Mouse (Mus musculus) myocyte (in vitro differentiated cells): ENCODE data around the gene Vmn2r100. TPM values are rescaled to one million over a fixed set of nuclear protein-coding genes. Genes with fewer than 3 reads are reported as not detected.

Experiments used
- H3K27me3 ChIP-seq: one replicate; pipeline ENCODE4 v1.6.1; 2011; ENCODE audit not compliant: control insufficient read depth, insufficient read depth, insufficient read length
- H3K36me3 ChIP-seq: one replicate; pipeline ENCODE4 v1.6.1; 2011; ENCODE audit not compliant: control insufficient read depth, insufficient read depth
- H3K4me2 ChIP-seq: one replicate; pipeline ENCODE4 v1.6.1; 2011; ENCODE audit warnings: low read depth, control low read depth
- H3K4me3 ChIP-seq: one replicate; pipeline ENCODE4 v1.5.1; 2011; ENCODE audit warnings: mild to moderate bottlenecking, control low read depth, moderate library complexity
- H3K79me2 ChIP-seq: one replicate; pipeline ENCODE4 v1.6.1; 2011; ENCODE audit not compliant: control insufficient read depth, insufficient read depth
- H3ac ChIP-seq: one replicate; pipeline ENCODE4 v1.6.1; 2011; ENCODE audit not compliant: control insufficient read depth, insufficient read length
- CEBPB ChIP-seq: IDR thresholded peaks from 2 replicates; pipeline ENCODE4 v1.6.1; 2011; ENCODE audit warnings: mild to moderate bottlenecking, moderate library complexity; ENCODE audit not compliant: poor library complexity, insufficient read depth, severe bottlenecking
- E2F4 ChIP-seq: IDR thresholded peaks from one replicate; pipeline ENCODE4 v1.6.1; 2011; ENCODE audit warnings: mild to moderate bottlenecking, control low read depth, moderate library complexity; ENCODE audit not compliant: insufficient read depth
- MAX ChIP-seq: IDR thresholded peaks from one replicate; pipeline ENCODE4 v1.6.1; 2011; ENCODE audit warnings: low read depth, mild to moderate bottlenecking, control low read depth
- MYOD1 ChIP-seq, 3 experiments: IDR thresholded peaks; one replicate each; pipeline ENCODE4 v1.6.1; 2011; ENCODE audit warnings: control low read depth in 2 of 3, low read depth in 2 of 3, mild to moderate bottlenecking in 2 of 3, moderate library complexity in 1 of 3; ENCODE audit not compliant: insufficient read length in 2 of 3, control insufficient read depth in 1 of 3
- MYOG ChIP-seq, 3 experiments: IDR thresholded peaks; one replicate each; pipeline ENCODE4 v1.6.1; 2011; ENCODE audit warnings: control low read depth in 2 of 3, low read depth in 2 of 3, mild to moderate bottlenecking in 2 of 3; ENCODE audit not compliant: insufficient read length in 2 of 3, control insufficient read depth in 1 of 3, insufficient read depth in 1 of 3
- POLR2A ChIP-seq: IDR thresholded peaks from one replicate; pipeline ENCODE4 v1.6.1; 2011; ENCODE audit warnings: low read depth, mild to moderate bottlenecking, control low read depth, moderate library complexity; ENCODE audit not compliant: insufficient read length
- POLR2AphosphoS2 ChIP-seq: IDR thresholded peaks from one replicate; pipeline ENCODE4 v1.6.1; 2011; ENCODE audit warnings: low read depth, control low read depth; ENCODE audit not compliant: insufficient read length
- REST ChIP-seq: IDR thresholded peaks from one replicate; pipeline ENCODE4 v1.6.1; 2011; ENCODE audit warnings: mild to moderate bottlenecking, control low read depth, moderate library complexity; ENCODE audit not compliant: insufficient read depth, insufficient read length
- SRF ChIP-seq: IDR thresholded peaks from one replicate; pipeline ENCODE4 v1.6.1; 2011; ENCODE audit warnings: low read depth; ENCODE audit not compliant: control insufficient read depth, insufficient read length
- TCF12 ChIP-seq: IDR thresholded peaks from one replicate; pipeline ENCODE4 v1.6.1; 2011; ENCODE audit warnings: mild to moderate bottlenecking, control low read depth; ENCODE audit not compliant: poor library complexity, insufficient read depth, severe bottlenecking
- TCF3 ChIP-seq: IDR thresholded peaks from one replicate; pipeline ENCODE4 v1.6.1; 2011; ENCODE audit warnings: low read depth, control low read depth; ENCODE audit not compliant: insufficient read length
- USF1 ChIP-seq: IDR thresholded peaks from one replicate; pipeline ENCODE4 v1.6.1; 2011; ENCODE audit warnings: low read depth, mild to moderate bottlenecking, control low read depth, moderate library complexity
- polyA plus RNA-seq: library from polyadenylated mRNA; unstranded; fragments of >200 nt; fragmentation: generic; extraction: Trizol; gene quantifications from one replicate; pipeline ENCODE4 v1.2.1, GENCODE M21; 2012; ENCODE audit warnings: missing spikeins

Gene Vmn2r100
- not detected for polyA plus RNA-seq

DNA sequence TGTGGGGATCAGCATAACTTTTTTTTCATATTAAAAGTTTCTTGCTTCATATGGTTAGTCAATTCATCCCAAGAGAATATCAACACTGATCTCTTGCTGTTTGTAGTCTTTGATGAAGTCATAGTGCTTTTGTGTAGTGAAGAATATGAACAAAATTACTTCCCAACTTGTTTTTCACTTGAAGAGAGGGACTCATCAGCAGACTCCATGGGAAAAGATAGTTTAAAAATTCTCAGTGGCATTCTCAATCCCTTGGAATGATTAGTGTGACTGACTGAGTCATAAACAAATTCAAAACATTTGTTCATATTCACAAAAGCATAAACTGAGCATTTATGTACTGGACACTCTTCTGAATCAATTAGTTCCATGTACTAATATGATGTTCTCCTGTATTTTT lies at the start of gene Vmn2r100:
TSS of gene Vmn2r100 (plus strand) at position 301 of the 400 bp plus-strand sequence.
- no peaks in the 10 kb centered on the region for H3K27me3 ChIP-seq
- TF ChIP-seq USF1 (no peak), TCF3 (no peak), MYOG (IDR thresholded peaks at IDR 0.05; ENCODE audit: control insufficient read depth in 1 of 3, insufficient read depth in 1 of 3, insufficient read length in 2 of 3, low read depth in 2 of 3) (no peak)
- no peak within 1 kb of the TSS for H3ac ChIP-seq
- no peak within 1 kb of the TSS for H3K4me3 ChIP-seq
- H3K79me2 ChIP-seq: no peaks in the 10 kb centered on the region
- no peak within 1 kb of the TSS for H3K4me2 ChIP-seq
- H3K36me3 ChIP-seq: no peaks in the 10 kb centered on the region

GRCm38 (mm10) chr17:19482866-19483265 lies 21.7 kb upstream of the Vmn2r100 start:
- no peaks in the 10 kb centered on the region for H3K27me3 ChIP-seq
- no peaks in the 10 kb centered on the region for H3K79me2 ChIP-seq
- TF ChIP-seq USF1 (no peak), MAX (no peak), REST (no peak), POLR2A (no peak), E2F4 (no peak), POLR2AphosphoS2 (no peak), SRF (no peak), TCF3 (no peak), MYOG (IDR thresholded peaks at IDR 0.05; ENCODE audit: control insufficient read depth in 1 of 3, insufficient read depth in 1 of 3, insufficient read length in 2 of 3, low read depth in 2 of 3) (no peak), MYOD1 (IDR thresholded peaks at IDR 0.05; ENCODE audit: control insufficient read depth in 1 of 3, insufficient read length in 2 of 3, low read depth in 2 of 3) (no peak), CEBPB (no peak), TCF12 (no peak)
- H3K4me2 ChIP-seq: no peak overlapping the region
- H3K36me3 ChIP-seq: no peaks in the 10 kb centered on the region
- H3ac ChIP-seq: no peak overlapping the region
- no peak overlapping the region for H3K4me3 ChIP-seq

DNA sequence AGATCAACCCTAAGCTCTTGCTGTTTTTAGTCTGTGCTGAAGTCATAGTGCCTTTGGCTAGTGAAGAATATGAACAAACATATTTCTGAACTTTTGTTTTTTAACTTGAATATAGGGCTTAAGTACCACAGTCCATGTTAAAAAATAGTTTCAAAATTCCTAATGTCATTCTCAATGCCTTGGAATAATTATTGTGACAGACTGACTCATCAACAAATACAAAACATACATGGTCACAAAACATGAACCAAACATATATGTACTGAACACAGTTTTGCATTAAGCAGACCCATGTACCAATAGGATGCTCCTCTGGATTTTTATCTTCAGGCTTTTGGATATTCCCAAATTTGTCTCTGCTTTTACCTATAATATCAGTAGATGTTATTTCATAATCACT lies 72.4 kb downstream of the Vmn2r100 start, which contains the start of gene Vmn2r101:
TSS of gene Vmn2r101 (plus strand) at position 301 of the 400 bp plus-strand sequence.
- H3K36me3 ChIP-seq: no peaks in the 10 kb centered on the region
- TF ChIP-seq USF1: no peak
- no peak for TF ChIP-seq MAX
- TF ChIP-seq MYOD1 (IDR thresholded peaks at IDR 0.05; ENCODE audit: control insufficient read depth in 1 of 3, insufficient read length in 2 of 3, low read depth in 2 of 3): no peak
- TF ChIP-seq TCF3: no peak
- TF ChIP-seq POLR2A: no peak
- no peak for TF ChIP-seq TCF12
- no peak for TF ChIP-seq POLR2AphosphoS2
- TF ChIP-seq SRF: no peak
- no peak for TF ChIP-seq CEBPB
- no peak for TF ChIP-seq E2F4
- no peak for TF ChIP-seq REST

More for the DNA sequence above, 72.4 kb downstream of the Vmn2r100 start, which contains the start of gene Vmn2r101:
- Histone ChIP-seq H3ac (no peak within 1 kb of the TSS), H3K79me2 (no peaks in the 10 kb centered on the region), H3K4me2 (no peak within 1 kb of the TSS), H3K27me3 (no peaks in the 10 kb centered on the region), H3K4me3 (no peak within 1 kb of the TSS)

Other genes with a start within 250 kb of the Vmn2r100 start
- gene Vmn2r99, start 142.8 kb upstream of the Vmn2r100 start, polyA plus RNA-seq: not detected
- gene Vmn2r101, start 72.5 kb downstream of the Vmn2r100 start, polyA plus RNA-seq: not detected
- not detected for gene Vmn2r102, start 155.6 kb downstream of the Vmn2r100 start, polyA plus RNA-seq